Mouse (Mus musculus): Measurements from ENCODE around the gene Nudt5.
A peak's percentile ranks its signal among the peaks of the same experiment; 100 is the strongest.

Gene Nudt5

GRCm38 (mm10) chr2:5867681-5868080, 22.9 kb downstream of the Nudt5 start:
- DNase-seq (ENCODE audit: low spot score in 2 of 2): no peak

GRCm38 (mm10) chr2:5869746-5870145, 24.9 kb downstream of the Nudt5 start:
- DNase-seq (ENCODE audit: low spot score in 2 of 2): no peak

- DNase-seq (ENCODE audit: low spot score in 2 of 2): no peak
Measured at GRCm38 (mm10) chr2:5877446-5877845, 32.6 kb downstream of the Nudt5 start.

GRCm38 (mm10) chr2:5888865-5889264, 44.0 kb downstream of the Nudt5 start:
- DNase-seq (ENCODE audit: low spot score in 2 of 2): no peak

GRCm38 (mm10) chr2:5889412-5889811, 44.6 kb downstream of the Nudt5 start:
- DNase-seq (ENCODE audit: low spot score in 2 of 2): peak in 1 of 2 experiments; percentile 47

GRCm38 (mm10) chr2:5894296-5894695, 49.5 kb downstream of the Nudt5 start:
- DNase-seq (ENCODE audit: low spot score in 2 of 2): no peak

GRCm38 (mm10) chr2:5894843-5895570, 50.2 kb downstream of the Nudt5 start, which contains the start of gene Sec61a2:
TSS of gene Sec61a2 (minus strand) at chr2:5895432.
- peak; percentile 99 to 100 for DNase-seq (ENCODE audit: low spot score in 2 of 2)

- no peak for DNase-seq (ENCODE audit: low spot score in 2 of 2)
Measured at GRCm38 (mm10) chr2:5900145-5900544, 55.3 kb downstream of the Nudt5 start.

- DNase-seq (ENCODE audit: low spot score in 2 of 2): no peak
Measured at GRCm38 (mm10) chr2:5906092-5906491, 61.3 kb downstream of the Nudt5 start.

- DNase-seq (ENCODE audit: low spot score in 2 of 2): no peak
Measured at GRCm38 (mm10) chr2:5906625-5907024, 61.8 kb downstream of the Nudt5 start.

GRCm38 (mm10) chr2:5911282-5911965, 66.6 kb downstream of the Nudt5 start:
- no peak for DNase-seq (ENCODE audit: low spot score in 2 of 2)

All from frontal cortex, postnatal 36 days (tissue).